Mouse (Mus musculus) liver, postnatal 0 days (tissue): ENCODE measurements around the gene Gm1043.

Experiments
- CTCF ChIP-seq: sonication (generic); IDR thresholded peaks from 2 replicates; pipeline ENCODE4 v1.5.1; 2016; ENCODE audit warnings: antibody characterized with exemption, low read depth
- EP300 ChIP-seq: IDR thresholded peaks from 2 replicates; pipeline ENCODE4 v1.6.1; 2016; ENCODE audit warnings: antibody characterized with exemption, low read depth, mild to moderate bottlenecking

GRCm38 (mm10) chr5:37131841-37132240 is 46.7 kb downstream of the Gm1043 start:
- TF ChIP-seq CTCF: no peak
- TF ChIP-seq EP300: no peak
